Mouse (Mus musculus): Measurements from ENCODE around the gene Zfr2.

DNA sequence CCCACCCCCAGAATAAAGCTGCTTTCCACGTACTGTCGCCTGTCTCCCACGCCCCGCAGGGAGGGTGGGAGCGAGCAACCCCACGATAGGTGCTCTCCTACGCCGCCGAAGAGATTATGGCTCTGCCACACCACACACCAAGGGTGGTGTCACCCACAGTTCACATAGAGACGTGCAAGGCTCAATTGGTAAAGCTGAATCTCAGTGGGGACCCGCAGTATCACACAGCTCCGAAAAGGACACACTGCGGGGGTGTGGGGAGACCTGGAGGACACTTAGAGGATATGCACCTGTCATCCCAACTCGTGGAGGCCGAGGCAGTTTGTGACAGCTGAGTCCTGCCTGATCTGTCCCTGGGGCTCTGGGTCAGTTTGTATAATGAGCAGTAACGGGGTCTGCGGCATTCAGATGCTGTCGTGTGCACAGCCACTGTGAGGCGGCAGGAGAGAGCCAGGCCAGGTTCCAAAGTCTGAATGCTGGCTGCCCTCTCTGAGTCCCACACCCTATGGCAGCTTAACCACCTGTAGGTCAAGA lies 39.9 kb upstream of the Zfr2 start:
- TF ChIP-seq CTCF (IDR thresholded peaks at IDR 0.05; ENCODE audit: low read depth): no peak
- no peak for TF ChIP-seq EP300 (optimal IDR thresholded peaks at IDR 0.05)

Data from stomach, postnatal 0 days (tissue).